Mouse (Mus musculus): Measurements from ENCODE around the gene Brd7.
A peak's percentile ranks its signal among the peaks of the same experiment; 100 is the strongest.

GRCm38 (mm10) chr8:88285469-88286356, 76.3 kb downstream of the Brd7 start:
- peak; percentile 28; the same call in 1 of the 2 replicates for TF ChIP-seq CTCF (IDR thresholded peaks at IDR 0.05; ENCODE audit: insufficient read depth, low read length)
- no peak for TF ChIP-seq POLR2A (IDR thresholded peaks at IDR 0.05; ENCODE audit: borderline replicate concordance, extremely low read depth, low read depth, low read length)
